Mouse (Mus musculus) 416B (cell line): Measurements from ENCODE around the gene Ntn1.

Experiments used
- DNase-seq: peaks from one replicate; pipeline ENCODE4 v3.0.0; 2011; ENCODE audit warnings: low read depth

Gene Ntn1

DNA sequence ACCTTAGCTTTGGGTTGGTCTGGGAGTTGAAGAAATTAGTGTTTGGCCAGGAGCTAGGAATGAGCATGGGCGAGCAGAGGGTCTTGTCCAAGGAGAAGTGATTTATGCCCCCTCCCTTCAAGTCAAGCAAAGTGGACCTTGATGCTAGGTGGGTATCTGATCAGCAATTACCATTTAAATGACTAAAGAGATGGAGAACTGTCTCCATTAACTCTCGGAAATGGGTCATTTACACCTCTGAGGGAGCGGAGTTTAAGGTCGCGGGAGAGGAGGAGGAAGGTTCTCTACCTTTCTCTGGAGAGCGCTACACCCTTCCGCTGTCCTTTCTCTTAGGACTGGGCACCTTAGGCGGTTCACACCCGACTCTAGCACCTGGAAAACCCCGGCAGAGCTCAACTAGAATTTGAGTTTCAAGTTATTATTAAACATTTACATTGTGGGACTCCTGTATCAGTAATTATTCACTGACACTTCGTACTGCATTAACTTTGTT lies at the start of gene Ntn1:
TSS of gene Ntn1 (minus strand) at position 97 of the 493 bp plus-strand sequence.
- no peak for DNase-seq

DNA sequence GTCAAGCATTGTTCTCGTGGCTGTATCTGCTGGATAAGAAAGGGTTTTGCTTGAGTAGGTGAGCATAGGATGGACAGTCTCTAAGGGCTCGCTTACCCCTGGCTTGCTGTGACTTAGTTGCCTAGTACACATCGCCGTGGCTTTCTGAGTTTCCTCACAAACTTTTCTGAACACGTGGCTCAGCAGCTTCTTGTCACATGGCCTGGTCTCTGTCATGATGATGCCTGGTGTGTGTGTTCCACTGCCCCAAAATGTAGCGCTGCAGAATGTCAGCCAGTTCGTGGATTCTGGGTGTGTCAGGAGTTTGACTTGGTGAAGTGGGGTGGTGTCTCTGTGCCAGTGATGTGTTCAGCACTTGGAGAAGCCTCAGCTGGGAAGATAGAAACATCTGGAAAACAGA lies 47.7 kb upstream of the Ntn1 start:
- no peak for DNase-seq

DNA sequence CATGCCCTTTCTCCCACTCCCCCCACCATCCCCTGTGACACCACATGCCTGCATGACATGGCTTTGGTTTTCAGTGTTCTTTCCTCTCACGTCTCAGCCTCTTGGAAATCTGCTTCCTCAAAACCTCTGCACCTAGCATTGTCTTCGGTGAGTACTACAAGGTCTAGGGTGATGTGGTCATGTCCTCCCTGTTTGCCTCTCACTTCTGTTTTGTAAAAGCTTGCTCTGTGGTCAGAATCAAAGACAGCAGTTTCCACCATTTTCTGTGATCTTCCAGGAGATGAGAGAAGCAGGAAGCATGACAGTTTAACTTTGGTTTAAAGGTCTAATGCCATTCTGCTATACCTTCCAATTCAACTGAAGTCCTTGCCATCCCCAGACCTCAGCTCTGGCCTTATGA lies 46.6 kb upstream of the Ntn1 start:
- peak; percentile 19 for DNase-seq

DNA sequence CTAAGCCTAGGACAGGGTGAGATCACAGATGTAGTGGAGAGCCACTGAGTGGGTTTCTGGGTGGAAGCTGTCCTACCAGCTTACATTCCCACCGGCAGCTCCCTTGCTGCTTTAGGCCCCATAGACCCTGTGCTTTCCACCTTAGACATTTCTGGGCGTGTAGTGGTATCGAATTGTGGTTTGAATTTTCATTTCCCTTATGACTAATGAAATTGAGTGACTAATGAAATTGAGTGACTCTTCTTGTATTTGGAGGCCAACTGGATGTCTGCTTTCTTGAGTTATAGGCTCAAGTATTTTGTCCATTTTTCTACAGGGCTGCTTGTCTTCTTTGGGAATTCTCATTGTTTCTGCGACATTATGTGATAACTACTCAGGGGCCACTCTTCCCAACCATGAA lies 45.9 kb upstream of the Ntn1 start:
- DNase-seq: peak; percentile 46

DNA sequence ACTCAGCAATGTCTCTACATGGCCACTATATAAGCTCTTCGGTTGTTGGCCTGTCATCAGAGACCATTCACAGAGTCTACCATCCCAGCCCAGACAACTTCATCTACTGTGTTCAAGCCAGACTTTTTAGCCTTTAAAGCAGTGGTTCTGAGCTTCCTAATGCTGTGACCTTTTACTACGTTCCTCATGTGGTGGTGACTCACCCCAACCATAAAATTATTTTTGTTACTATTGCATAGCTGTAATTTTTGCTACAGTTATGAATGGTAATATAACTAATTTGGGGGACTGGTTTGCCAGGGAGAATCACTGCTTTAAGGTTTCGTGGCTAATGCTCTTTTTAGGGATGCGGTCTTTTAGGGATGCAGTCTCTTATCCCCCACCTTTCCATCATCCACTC lies 45.3 kb upstream of the Ntn1 start:
- peak; percentile 37 for DNase-seq

DNA sequence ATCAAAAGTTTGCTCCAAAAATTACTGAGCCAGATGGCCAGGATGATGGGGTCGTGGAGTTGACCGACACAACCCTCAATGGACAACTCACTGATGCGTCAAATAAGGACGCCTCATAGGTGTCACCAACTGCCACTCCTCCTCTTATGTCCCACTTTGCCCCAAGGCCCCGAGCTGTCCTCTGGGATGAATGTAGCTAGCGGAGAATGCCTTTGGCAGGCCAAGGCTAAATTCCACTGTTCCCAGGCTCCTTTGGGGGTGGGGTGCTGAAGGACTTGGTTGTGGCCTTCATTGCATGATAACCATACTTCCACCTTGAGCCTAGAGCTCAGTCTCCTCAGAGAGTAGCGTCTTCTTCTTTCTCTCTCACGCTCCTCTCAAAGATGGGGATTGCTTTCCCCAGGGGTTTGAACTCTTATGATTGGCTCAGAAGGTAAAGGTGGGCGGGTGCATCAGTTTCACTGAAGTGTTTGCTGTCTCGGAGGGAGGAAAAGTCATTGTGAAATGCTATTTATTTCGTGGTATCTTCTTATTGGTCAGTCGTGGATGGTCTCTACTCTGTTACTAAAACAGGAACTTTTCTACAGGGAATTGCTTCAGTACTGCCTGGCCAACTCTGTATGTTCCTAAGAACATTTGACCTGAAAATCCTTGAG lies 42.5 kb upstream of the Ntn1 start:
- DNase-seq: peak; percentile 15

DNA sequence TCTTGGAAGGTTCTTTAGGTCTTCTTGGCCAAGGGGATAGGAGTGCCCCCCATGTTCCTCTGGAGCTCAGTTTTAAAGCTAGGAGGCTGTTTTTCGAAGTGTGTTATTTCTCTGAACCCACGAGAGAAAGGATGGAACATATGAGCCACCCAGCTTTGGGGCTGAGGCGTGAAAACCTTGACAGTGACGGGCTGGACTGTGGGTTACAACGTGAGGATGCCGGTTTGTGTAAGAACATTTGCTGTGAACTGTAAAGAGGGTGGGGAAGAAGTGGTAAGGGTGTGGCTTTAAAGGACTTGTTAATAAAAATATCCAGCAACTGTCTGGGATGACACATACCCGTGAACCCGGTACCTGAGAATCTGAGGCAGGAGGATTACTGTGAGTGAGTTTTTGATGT lies 41.7 kb upstream of the Ntn1 start:
- DNase-seq: no peak

DNA sequence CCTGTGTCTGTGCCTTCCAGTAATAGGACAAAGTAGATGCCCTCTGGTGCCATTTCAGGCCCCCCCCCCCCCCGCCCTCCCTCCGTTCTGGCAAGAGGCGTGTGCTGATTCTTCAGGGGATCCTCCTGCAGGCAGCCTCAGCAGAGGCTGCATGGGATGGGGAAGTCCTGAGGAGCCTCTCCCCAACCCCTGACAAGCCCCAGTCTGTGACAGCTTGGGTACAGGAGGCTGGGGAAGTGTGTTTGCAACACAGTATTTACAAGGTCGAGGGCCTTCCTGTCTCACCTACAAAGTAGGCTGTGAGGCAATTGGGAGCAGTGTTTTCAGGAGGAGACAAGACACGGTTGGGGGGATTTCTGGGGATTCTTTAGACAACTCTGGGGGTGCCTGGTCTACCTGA lies 40.3 kb upstream of the Ntn1 start:
- DNase-seq: no peak

DNA sequence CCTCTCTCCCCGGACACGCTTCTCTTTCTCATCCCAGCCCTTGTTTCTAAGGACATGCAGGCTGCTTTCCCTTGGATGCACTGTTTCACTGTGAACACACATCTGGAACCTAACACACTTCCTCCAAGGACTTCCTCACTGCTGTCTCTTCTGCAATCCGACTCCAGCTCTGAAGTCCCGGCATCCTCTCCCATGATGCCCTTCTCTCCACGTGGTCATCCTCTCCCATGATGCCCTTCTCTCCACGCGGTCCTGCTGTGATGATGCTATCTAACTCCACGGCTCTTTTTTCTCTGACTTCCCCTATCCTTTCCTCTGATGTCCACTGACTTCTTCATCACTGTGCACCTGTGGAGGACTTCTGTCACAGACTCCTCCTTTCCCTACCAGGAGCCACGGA lies 39.5 kb upstream of the Ntn1 start:
- DNase-seq: no peak

DNA sequence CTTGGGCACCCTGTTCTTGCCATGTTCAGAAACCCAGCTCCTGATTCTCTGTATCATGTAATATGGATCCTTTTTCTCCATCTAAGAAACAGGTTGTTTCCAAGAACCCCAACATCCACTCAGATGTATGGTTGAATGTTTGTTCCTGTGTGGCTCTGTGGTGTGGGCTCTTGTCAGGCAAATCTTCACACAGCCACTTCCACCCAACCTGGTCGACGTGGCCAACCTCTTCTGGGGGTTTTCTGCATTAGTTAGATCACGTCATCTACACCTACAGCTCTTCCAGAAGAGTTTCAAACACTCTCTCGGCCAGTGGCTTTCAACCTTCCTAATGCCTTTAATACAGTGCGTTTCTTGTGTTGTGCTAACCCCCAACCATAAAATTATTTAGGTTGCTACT lies 35.8 kb upstream of the Ntn1 start:
- no peak for DNase-seq

DNA sequence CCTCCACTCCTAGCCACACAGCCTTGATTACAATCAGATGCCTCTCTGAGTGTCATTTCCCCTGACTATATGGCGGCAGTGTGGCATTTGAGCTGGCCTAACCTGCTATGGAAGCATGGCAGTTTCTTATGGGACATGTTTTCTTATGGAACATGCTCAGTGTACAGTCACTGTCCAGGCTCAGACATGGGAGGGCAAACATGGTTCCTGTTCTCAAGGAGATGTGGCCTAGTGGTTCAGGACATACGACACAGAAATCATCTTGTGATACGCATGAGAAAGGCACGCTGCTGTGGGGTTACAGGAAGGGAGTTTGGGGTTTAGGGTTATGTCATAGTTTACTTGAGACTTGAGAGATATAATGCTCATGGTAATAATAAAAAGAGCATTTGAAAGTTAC lies 35.0 kb upstream of the Ntn1 start:
- DNase-seq: no peak

DNA sequence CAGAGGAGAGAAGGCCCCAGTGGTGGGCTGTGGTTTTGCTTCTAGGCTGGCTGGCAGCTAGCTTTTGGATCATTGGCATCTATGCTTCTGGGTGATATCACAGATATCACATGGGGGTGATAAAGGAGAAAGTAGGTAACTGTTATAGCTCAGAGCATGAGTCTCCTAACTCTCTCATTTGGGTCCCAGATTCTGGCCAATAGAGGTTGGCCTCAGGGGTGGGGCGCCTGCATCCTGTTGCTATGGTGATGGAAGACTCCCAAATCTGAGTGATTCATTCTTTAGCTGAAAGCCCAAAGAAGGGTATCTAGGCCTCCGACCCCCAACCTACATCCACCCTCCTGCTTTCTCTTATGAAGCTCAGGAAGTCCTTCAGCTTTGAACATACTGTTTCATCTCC lies 34.1 kb upstream of the Ntn1 start:
- DNase-seq: no peak

DNA sequence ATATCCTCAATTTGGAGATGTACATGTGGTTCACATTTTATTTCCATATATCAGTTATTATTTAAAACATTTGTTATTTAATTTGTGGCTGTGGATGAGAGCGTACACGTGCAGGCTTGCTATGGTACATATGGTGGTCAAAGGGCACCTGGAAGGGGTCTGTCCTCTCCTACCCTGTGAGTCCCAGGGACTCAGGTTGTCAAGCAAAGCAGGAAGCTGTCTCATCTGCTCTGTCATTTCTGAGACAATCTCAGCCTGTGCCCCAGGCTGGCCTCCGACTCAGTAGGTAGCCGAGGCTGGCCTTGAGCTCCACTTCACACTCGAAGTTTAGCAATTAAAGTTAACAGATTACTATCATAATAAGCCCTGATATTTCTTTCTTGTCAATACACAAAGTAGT lies 32.9 kb upstream of the Ntn1 start:
- DNase-seq: no peak

DNA sequence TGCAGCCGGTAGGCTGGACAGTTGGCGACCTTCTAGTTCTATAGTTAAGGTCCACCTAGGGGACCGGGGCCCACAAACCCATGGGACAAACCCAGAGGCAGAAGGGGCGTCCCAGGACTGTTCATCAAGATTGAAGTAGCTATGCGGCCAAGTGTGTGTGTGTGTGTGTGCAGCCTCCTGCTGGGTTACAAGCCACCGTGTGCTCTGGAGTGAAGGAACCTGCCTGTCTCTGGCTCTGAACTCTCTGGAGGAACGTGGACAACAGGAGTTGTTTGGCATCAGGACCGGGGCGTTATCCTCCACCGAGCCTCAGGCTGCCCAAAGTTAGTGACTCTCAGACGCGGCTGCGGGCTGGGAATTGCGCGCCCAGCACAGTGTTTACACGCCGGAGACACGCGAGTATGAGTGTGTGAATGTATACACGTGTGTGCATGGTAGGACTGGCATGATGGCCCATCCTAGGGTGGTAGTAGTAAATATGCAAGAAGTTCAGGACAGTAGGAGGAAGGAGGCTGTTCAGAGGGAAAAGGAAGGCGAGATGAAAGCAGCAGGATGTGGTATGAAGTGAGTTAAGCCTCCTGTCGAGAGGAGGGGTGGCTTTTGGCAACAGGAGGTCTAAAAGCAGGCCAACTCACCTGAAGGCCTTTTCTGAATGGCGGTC lies 31.9 kb upstream of the Ntn1 start:
- DNase-seq: no peak

DNA sequence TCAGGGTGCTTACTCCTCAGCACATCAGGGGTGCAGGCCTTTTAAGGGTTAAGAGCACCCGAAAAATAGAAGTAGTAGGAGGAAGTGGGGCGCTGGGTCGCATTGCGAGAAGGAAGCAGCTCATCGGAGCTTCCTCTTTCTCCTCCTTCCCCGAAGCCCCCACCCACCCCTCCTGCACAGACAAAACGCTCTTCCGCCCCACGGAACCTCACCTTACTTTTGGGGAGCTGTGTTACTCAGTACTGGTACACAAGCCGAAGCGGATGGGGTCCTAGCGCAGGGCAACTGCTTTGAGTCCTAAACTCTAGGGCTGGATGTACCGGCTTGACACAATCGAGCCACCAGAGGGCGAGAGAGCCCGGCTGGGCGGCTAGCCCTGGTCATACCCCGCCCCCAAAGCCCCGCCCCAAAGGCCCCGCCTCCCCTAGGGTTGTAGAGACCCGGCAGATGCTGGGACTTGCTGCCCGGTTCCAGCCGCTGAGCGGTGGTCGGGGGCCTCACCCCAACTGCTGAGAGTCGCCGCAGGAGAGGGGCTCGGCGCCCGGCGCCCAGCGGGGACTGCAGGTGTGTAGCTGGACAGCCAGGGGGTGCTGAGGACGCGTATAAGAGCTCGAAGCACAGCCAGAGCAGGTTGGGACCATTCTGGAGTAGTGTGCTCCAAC lies 31.2 kb upstream of the Ntn1 start, which contains the start of gene Pik3r5:
TSS of gene Pik3r5 (plus strand) at position 423 of the 662 bp plus-strand sequence.
- DNase-seq: peak; percentile 69

DNA sequence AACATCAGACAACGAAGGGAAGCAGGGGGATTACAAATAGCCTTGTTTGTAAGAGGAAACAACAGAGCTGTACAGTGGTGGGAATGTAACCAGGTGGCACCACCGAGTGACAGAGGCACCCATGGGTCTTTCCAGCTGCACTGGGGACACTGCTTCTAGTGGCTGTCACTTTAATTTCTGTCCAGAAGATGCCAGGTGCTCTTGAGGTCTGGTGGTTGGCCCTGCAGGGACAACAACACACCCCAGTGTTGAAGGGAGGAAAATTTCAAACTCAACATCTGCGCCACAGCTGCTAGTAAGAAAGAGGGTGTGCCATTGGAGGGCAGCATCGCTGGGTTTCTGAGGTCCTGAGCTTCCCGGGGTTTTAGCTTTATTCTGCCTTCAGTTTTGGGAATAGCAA lies 30.0 kb upstream of the Ntn1 start:
- no peak for DNase-seq

DNA sequence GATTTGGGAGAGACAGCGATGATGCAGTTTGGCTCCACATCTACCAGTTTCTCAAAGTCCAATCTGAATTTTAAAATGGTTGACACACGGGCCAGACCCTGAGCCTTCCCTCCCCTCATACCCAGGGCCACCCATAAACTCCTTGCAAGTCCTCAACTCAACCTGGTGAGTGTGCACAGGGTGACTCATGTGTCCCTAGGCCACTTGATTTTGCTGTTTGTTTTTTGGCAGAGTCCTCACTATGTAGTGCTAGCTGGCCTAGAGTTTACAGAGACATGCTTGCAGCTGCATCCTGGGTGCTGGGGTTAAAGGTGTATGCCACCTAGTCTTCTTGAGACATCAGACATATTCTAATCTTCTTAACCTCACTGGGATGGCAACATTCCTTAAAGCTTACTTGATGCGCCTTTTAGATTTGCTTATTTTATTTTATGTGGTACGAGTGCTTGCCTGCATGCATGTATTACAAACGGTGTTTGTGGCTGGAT lies 26.5 kb upstream of the Ntn1 start:
- DNase-seq: no peak

DNA sequence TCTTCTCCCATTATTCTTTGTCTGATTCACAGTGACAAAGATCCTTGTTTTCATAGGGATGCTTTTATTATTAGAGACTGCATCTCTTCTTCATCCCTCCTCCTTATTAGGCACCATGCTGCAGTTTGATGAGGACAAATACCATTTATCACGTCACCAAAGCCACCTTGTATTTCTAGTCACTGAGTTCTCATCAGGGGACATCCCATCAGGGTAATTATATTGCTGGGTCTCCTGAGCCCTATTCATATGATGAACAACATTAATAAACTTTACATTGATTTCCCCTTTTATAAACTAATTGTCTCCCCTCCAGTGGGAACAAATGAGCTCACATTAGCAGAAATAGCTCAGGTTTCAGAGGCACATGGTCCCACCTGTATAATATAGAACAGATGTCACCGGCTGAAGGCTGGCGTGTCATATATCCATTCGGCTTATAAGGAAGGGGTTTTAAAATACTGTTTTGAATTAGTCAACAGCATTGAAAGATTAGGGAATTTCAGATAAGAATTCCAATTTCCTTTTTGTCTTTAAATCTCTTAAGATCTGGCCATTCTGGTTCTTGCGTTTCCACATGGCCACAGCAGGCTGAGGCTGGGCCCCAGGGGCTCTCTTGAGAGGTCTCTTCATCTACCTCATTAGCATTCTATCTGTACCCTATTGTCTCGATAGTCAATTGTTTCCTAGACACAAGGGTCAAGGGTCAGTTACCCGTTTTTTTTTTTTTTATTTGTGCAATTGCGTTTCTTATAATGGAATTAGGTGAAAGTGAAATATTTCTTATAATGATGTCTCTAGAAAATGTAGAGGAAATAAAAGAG lies 25.1 kb upstream of the Ntn1 start:
- no peak for DNase-seq

DNA sequence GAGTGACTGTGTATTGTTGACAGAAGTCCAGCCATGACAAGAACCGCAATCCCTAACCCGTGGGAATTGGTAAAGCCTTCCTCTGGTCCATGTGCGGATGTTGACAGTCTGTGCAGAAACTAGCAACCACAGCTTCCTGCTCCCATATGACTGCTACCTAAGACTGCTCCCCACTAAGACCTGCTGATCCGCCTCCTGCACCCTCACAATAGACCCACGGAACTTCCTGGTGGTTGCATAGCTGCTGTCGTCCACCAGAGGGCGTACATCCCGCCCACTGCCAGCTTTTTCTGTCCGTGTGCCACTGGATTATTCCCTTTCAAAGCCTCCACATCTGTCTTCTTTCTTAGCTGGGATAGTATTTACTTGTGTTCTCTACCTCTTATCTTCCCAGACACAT lies 17.2 kb upstream of the Ntn1 start:
- DNase-seq: peak; percentile 57

DNA sequence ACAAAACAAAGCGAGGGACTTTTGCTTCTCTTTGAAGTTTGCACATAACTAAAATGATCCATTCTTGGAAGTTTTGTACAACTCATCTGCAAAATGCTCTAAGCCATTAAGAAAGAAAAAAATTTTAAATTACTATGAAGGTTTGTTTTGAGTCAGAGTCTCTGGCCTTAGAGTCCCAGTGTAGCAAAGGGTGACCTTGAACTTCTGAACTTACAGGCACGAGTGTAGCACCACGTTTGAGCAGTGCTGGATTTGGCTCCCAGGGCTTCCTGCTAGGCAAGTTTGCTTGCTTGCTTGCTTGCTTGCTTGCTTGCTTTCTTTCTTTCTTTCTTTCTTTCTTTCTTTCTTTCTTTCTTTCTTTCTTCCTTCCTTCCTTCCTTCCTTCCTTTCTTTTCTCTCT lies 16.4 kb upstream of the Ntn1 start:
- peak; percentile 24 for DNase-seq

DNA sequence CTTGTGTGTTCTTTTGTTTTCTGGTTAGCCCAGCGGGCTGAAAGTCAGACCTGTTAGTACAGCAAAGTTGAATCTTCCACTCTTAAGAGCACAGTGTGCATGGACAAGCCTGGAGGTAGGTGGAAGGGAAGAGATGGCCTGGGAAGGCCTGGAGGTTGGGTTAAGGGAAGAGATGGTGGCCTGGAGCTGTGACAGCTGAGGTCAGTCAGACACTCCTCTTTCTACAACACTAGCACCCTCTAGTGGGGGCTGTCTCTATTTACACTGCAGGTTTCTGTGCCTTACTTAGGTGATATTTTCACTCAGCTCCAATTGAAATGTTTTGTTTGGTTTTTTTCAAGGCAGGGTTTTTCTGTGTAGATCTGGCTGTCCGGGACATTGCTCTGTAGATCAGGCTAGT lies 7.5 kb upstream of the Ntn1 start:
- DNase-seq: peak; percentile 82

DNA sequence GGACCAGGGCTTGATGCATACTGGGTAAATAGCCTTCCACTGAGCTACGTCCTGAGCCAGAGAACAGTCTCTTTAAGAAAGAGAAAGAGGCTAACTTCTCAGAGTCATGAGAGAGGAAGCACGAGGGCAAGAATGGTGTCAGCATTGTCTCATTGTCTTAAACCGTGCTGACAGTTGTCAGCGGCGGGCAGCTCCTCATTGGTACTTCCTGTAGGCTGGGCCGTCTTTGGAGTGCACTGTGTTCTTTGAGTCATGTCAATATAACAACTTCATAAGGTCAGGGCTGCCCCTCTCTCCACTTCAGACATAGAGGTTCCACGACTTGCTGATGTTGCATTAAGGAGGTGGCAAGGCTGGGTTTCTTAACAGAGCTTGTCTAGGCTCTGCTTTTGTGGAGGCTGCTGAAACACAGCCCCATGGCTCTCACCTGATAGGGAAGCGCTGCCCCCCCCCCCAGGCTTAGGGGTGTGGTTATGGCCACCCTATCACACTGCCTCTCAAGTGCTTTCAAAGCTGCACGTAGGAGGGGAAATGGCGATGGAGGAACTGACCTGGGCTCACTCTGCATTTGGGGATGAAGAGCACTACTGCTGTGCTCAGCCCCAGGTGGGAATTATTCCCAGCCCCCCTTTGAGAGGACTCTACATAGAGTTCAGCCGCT lies 6.8 kb upstream of the Ntn1 start:
- DNase-seq: peak; percentile 9
